Mouse (Mus musculus) myocyte (in vitro differentiated cells): Measurements from ENCODE around the gene Pde8a.

Source experiments
- CEBPB ChIP-seq: IDR thresholded peaks from 2 replicates; pipeline ENCODE4 v1.6.1; 2011; ENCODE audit warnings: mild to moderate bottlenecking, moderate library complexity; ENCODE audit not compliant: poor library complexity, insufficient read depth, severe bottlenecking
- E2F4 ChIP-seq: IDR thresholded peaks from one replicate; pipeline ENCODE4 v1.6.1; 2011; ENCODE audit warnings: mild to moderate bottlenecking, control low read depth, moderate library complexity; ENCODE audit not compliant: insufficient read depth
- MAX ChIP-seq: IDR thresholded peaks from one replicate; pipeline ENCODE4 v1.6.1; 2011; ENCODE audit warnings: low read depth, mild to moderate bottlenecking, control low read depth
- MYOD1 ChIP-seq, 3 experiments: IDR thresholded peaks; one replicate each; pipeline ENCODE4 v1.6.1; 2011; ENCODE audit warnings: control low read depth in 2 of 3, low read depth in 2 of 3, mild to moderate bottlenecking in 2 of 3, moderate library complexity in 1 of 3; ENCODE audit not compliant: insufficient read length in 2 of 3, control insufficient read depth in 1 of 3
- MYOG ChIP-seq, 3 experiments: IDR thresholded peaks; one replicate each; pipeline ENCODE4 v1.6.1; 2011; ENCODE audit warnings: control low read depth in 2 of 3, low read depth in 2 of 3, mild to moderate bottlenecking in 2 of 3; ENCODE audit not compliant: insufficient read length in 2 of 3, control insufficient read depth in 1 of 3, insufficient read depth in 1 of 3
- POLR2A ChIP-seq: IDR thresholded peaks from one replicate; pipeline ENCODE4 v1.6.1; 2011; ENCODE audit warnings: low read depth, mild to moderate bottlenecking, control low read depth, moderate library complexity; ENCODE audit not compliant: insufficient read length
- SRF ChIP-seq: IDR thresholded peaks from one replicate; pipeline ENCODE4 v1.6.1; 2011; ENCODE audit warnings: low read depth; ENCODE audit not compliant: control insufficient read depth, insufficient read length
- TCF3 ChIP-seq: IDR thresholded peaks from one replicate; pipeline ENCODE4 v1.6.1; 2011; ENCODE audit warnings: low read depth, control low read depth; ENCODE audit not compliant: insufficient read length
- USF1 ChIP-seq: IDR thresholded peaks from one replicate; pipeline ENCODE4 v1.6.1; 2011; ENCODE audit warnings: low read depth, mild to moderate bottlenecking, control low read depth, moderate library complexity

GRCm38 (mm10) chr7:81304675-81305074 lies 91.3 kb downstream of the Pde8a start:
- TF ChIP-seq USF1 (no peak), POLR2A (no peak), E2F4 (no peak), MAX (no peak), MYOG (IDR thresholded peaks at IDR 0.05; ENCODE audit: control insufficient read depth in 1 of 3, insufficient read depth in 1 of 3, insufficient read length in 2 of 3, low read depth in 2 of 3) (no peak), MYOD1 (IDR thresholded peaks at IDR 0.05; ENCODE audit: control insufficient read depth in 1 of 3, insufficient read length in 2 of 3, low read depth in 2 of 3) (no peak), TCF3 (no peak), SRF (no peak), CEBPB (no peak)
